Mouse (Mus musculus): ENCODE data around the gene Abhd12b. TPM values are rescaled to one million over a fixed set of nuclear protein-coding genes. Genes with fewer than 3 reads are reported as not detected.

The Abhd12b gene
- polyA plus RNA-seq, 2 experiments, result not detected

DNA sequence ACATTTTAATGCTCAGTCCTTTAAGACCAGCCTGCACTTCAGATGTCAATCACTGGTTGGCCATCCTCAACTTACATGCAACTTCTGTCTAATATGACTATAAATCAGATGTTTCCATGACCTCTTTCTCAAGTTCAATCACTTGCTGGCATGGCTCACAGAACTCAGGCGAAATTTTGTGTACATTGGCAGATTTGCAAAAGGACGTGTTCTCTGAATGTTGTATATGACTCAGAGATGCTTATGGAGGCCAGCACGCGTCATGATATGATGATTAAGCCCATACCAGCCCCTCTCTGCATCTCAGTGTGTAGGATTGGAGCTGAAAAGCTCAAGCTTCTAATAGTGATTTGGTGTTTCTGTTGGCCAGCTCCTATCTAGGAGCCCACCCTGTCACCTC, 27.3 kb upstream of the Abhd12b start:
- Histone ChIP-seq H3K27ac (no peak overlapping the region), H3K36me3 (replicated peaks; ENCODE audit: control insufficient read depth, insufficient read depth, low read depth) (no peaks in the 10 kb centered on the region), H3K4me2 (ENCODE audit: low read depth) (no peak overlapping the region), H3K27me3 (ENCODE audit: control insufficient read depth, insufficient read depth, low read length) (no peaks in the 10 kb centered on the region), H3K4me1 (replicated peaks; ENCODE audit: control insufficient read depth in 2 of 2, insufficient read depth in 2 of 2, low read length in 1 of 2) (no peaks in the 10 kb centered on the region), H3K9ac (replicated peaks) (no peak overlapping the region), H3K4me3 (ENCODE audit: insufficient read depth in 1 of 2, low read depth in 2 of 2, low read length in 2 of 2) (no peak overlapping the region), H3K9me3 (ENCODE audit: control insufficient read depth, low read length) (no peaks in the 10 kb centered on the region)
- WGBS (ENCODE audit: insufficient replicate concordance), result 69% methylated on average over 4 of the region's 4 CpGs
- TF ChIP-seq CTCF (IDR thresholded peaks at IDR 0.05; ENCODE audit: low read depth), result no peak
- TF ChIP-seq EP300 (IDR thresholded peaks at IDR 0.05; ENCODE audit: low read depth), result no peak
- DNase-seq (ENCODE audit: low read depth in 3 of 3, low spot score in 3 of 3) (no peak), ATAC-seq (ENCODE audit: insufficient read depth) (no peak)

DNA sequence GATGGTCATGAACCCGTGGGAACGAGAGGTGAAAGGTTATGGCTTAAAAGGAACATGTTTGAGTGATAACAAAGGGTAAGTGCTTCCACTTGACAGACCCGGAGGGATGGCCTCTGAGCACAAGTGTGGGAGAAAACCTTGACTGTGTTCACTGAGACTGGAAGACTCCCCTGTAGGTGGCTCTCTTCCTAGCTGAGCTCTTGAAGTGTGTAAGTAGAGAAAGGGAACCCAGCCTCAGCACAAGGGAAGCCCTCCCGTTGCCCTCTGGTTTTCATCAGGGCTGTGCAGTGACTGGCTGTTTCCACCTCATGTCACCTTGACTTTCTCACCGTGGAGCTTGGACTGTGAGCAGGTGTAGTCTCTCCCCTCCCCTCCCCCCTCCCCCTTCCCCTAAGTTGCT, 24.8 kb upstream of the Abhd12b start:
- H3K27me3 ChIP-seq (ENCODE audit: control insufficient read depth, insufficient read depth, low read length), result no peaks in the 10 kb centered on the region
- H3K36me3 ChIP-seq (replicated peaks; ENCODE audit: control insufficient read depth, insufficient read depth, low read depth), result no peaks in the 10 kb centered on the region
- TF ChIP-seq EP300 (IDR thresholded peaks at IDR 0.05; ENCODE audit: low read depth) (no peak), CTCF (IDR thresholded peaks at IDR 0.05; ENCODE audit: low read depth) (0 out of 2 replicates have a peak, but pooled peaks have one; percentile 19)
- ATAC-seq (ENCODE audit: insufficient read depth) (no peak), DNase-seq (ENCODE audit: low read depth in 3 of 3, low spot score in 3 of 3) (no peak)
- 26% methylated on average over 5 of the region's 5 CpGs for WGBS (ENCODE audit: insufficient replicate concordance)
- no peaks in the 10 kb centered on the region for H3K4me1 ChIP-seq (replicated peaks; ENCODE audit: control insufficient read depth in 2 of 2, insufficient read depth in 2 of 2, low read length in 1 of 2)
- H3K27ac ChIP-seq, result no peak overlapping the region
- H3K4me2 ChIP-seq (ENCODE audit: low read depth), result no peak overlapping the region
- no peaks in the 10 kb centered on the region for H3K9me3 ChIP-seq (ENCODE audit: control insufficient read depth, low read length)
- H3K9ac ChIP-seq (replicated peaks), result no peak overlapping the region
- H3K4me3 ChIP-seq (ENCODE audit: insufficient read depth in 1 of 2, low read depth in 2 of 2, low read length in 2 of 2), result no peak overlapping the region

DNA sequence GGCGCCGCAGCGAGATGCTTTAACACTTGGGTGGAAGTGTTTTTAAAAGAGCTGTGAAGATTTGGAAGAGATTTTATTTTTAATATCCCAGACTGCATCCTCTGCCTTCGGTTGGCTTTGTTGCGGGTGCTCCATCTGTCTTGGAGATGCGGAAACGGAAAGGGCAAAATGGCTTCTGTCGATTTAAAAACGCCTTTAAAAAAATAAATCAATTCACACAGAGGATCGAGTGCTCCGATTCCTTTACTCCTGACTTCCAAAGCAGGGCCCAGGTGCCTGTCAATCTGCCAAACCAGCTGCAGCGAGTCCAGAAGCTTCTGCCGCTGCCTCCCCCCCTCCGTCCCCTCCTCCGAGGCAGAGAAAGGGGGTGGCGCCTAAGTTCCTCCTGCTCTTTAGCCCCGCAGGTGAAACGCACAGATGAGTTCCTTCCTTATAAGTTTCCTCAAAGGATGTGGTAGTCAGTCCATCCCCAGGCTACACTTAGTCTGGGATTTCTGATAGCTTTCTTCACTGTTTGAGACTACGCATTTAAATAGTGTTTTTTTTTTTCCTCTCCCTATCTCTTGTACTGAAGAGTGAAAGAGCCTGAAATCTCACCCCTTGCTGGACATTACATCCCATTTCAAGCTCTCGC, 22.8 kb upstream of the Abhd12b start:
- no peak for DNase-seq (ENCODE audit: low read depth in 3 of 3, low spot score in 3 of 3)
- WGBS (ENCODE audit: insufficient replicate concordance), result 53% methylated on average over 20 of the region's 20 CpGs

DNA sequence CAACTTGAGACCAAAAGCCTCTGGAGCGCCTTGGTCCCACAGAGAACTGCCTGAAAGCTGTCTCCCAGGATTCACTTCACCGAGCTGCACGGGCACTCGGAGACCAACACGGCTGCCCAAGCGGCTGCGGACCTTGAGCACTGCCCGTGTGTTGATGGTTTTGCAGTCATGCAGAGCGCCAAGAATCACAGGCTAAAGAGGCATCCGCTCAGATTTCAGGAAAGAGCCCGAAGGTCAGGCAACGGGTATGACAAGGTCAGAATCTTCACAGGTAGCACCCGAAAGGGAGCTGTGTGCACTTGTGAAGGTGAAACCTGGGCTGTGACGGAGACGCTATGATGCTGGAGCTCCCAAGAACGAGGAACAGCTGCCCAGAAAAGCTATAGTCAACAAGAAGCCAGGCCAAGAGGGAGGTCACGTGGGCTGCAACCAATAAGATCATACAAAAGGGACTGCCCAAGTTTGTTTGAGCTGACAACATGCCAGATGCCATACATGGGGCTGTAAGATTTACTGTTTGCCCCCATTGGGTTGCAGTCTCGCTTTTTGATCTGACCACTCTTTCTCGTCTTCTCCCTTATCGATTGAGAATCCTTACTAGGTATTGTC, 19.2 kb upstream of the Abhd12b start:
- DNase-seq (ENCODE audit: low read depth in 3 of 3, low spot score in 3 of 3), result no peak
- Histone ChIP-seq H3K27me3 (ENCODE audit: control insufficient read depth, insufficient read depth, low read length) (no peaks in the 10 kb centered on the region), H3K9me3 (ENCODE audit: control insufficient read depth, low read length) (no peaks in the 10 kb centered on the region), H3K4me1 (replicated peaks; ENCODE audit: control insufficient read depth in 2 of 2, insufficient read depth in 2 of 2, low read length in 1 of 2) (no peaks in the 10 kb centered on the region), H3K9ac (replicated peaks) (no peak overlapping the region), H3K36me3 (replicated peaks; ENCODE audit: control insufficient read depth, insufficient read depth, low read depth) (no peaks in the 10 kb centered on the region), H3K27ac (no peak overlapping the region), H3K4me2 (ENCODE audit: low read depth) (no peak overlapping the region), H3K4me3 (ENCODE audit: insufficient read depth in 1 of 2, low read depth in 2 of 2, low read length in 2 of 2) (no peak overlapping the region)
- ATAC-seq (ENCODE audit: insufficient read depth), result no peak
- TF ChIP-seq CTCF (IDR thresholded peaks at IDR 0.05; ENCODE audit: low read depth) (no peak), EP300 (IDR thresholded peaks at IDR 0.05; ENCODE audit: low read depth) (no peak)
- WGBS (ENCODE audit: insufficient replicate concordance), result 74% methylated on average over 20 of the region's 20 CpGs

More for the DNA sequence above, 22.8 kb upstream of the Abhd12b start:
- H3K9ac ChIP-seq (replicated peaks), result no peak overlapping the region
- H3K4me3 ChIP-seq (ENCODE audit: insufficient read depth in 1 of 2, low read depth in 2 of 2, low read length in 2 of 2), result no peak overlapping the region
- no peak overlapping the region for H3K4me2 ChIP-seq (ENCODE audit: low read depth)
- no peaks in the 10 kb centered on the region for H3K27me3 ChIP-seq (ENCODE audit: control insufficient read depth, insufficient read depth, low read length)
- no peak for TF ChIP-seq CTCF (IDR thresholded peaks at IDR 0.05; ENCODE audit: low read depth)
- TF ChIP-seq EP300 (IDR thresholded peaks at IDR 0.05; ENCODE audit: low read depth), result no peak
- H3K4me1 ChIP-seq (replicated peaks; ENCODE audit: control insufficient read depth in 2 of 2, insufficient read depth in 2 of 2, low read length in 1 of 2), result no peaks in the 10 kb centered on the region
- H3K36me3 ChIP-seq (replicated peaks; ENCODE audit: control insufficient read depth, insufficient read depth, low read depth), result no peaks in the 10 kb centered on the region
- no peak overlapping the region for H3K27ac ChIP-seq
- no peaks in the 10 kb centered on the region for H3K9me3 ChIP-seq (ENCODE audit: control insufficient read depth, low read length)
- ATAC-seq (ENCODE audit: insufficient read depth), result no peak

DNA sequence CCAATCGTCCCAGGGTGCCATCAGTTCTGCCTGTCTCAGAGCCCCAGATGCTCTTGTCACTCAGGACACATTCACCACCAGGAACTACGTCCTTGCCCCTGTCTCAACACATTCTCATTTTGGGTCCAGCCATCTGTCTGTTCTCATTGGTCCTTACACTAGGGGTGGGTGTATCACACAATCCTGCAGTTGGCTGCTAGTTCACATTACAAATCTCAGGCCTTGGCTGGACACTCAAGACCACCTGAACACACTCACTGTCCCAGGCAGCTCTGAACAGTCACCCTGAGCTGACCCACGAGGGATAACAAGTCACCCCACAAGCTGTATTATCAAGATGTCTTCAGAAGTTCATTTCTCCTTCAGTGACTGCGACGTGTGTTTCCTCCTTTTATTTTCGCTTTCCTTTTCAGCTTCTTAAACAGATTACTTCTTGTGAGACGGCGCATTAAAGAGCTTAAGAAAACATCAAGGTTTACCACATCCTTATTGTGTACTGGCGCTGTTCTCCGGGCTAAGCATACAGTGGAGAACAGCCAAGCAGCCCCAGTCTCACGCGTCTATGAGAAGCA, 17.7 kb upstream of the Abhd12b start:
- ATAC-seq (ENCODE audit: insufficient read depth), result no peak
- H3K36me3 ChIP-seq (replicated peaks; ENCODE audit: control insufficient read depth, insufficient read depth, low read depth), result no peaks in the 10 kb centered on the region
- no peak overlapping the region for H3K27ac ChIP-seq
- H3K4me2 ChIP-seq (ENCODE audit: low read depth), result no peak overlapping the region
- WGBS (ENCODE audit: insufficient replicate concordance), result 17% methylated on average over 12 of the region's 12 CpGs
- no peaks in the 10 kb centered on the region for H3K9me3 ChIP-seq (ENCODE audit: control insufficient read depth, low read length)
- no peak overlapping the region for H3K9ac ChIP-seq (replicated peaks)
- no peak overlapping the region for H3K4me3 ChIP-seq (ENCODE audit: insufficient read depth in 1 of 2, low read depth in 2 of 2, low read length in 2 of 2)
- no peaks in the 10 kb centered on the region for H3K27me3 ChIP-seq (ENCODE audit: control insufficient read depth, insufficient read depth, low read length)
- TF ChIP-seq CTCF (IDR thresholded peaks at IDR 0.05; ENCODE audit: low read depth) (no peak), EP300 (IDR thresholded peaks at IDR 0.05; ENCODE audit: low read depth) (no peak)
- no peaks in the 10 kb centered on the region for H3K4me1 ChIP-seq (replicated peaks; ENCODE audit: control insufficient read depth in 2 of 2, insufficient read depth in 2 of 2, low read length in 1 of 2)
- no peak for DNase-seq (ENCODE audit: low read depth in 3 of 3, low spot score in 3 of 3)

All from liver, embryonic 14.5 days (tissue).